Mouse (Mus musculus) erythroblast, embryonic 14.5 days (primary cell): ENCODE measurements around the gene Fmnl1.

Experiments
- GATA1 ChIP-seq: IDR thresholded peaks from 2 replicates; pipeline ENCODE4 v1.6.1; 2012; ENCODE audit warnings: low read length, inconsistent platforms, mixed read lengths
- TAL1 ChIP-seq: IDR thresholded peaks from 3 replicates; pipeline ENCODE4 v1.6.1; 2012; ENCODE audit warnings: low read length, inconsistent platforms, mixed read lengths

- no peak for TF ChIP-seq GATA1
- TF ChIP-seq TAL1 = no peak
Observed at GRCm38 (mm10) chr11:103247504-103248177, 76.7 kb downstream of the Fmnl1 start.
